Mouse (Mus musculus) cerebellum, adult 11-12 months (tissue): ENCODE data around the gene Entpd1.
A peak's percentile ranks its signal among the peaks of the same experiment; 100 is the strongest.

ENCODE experiments used
- DNase-seq: peaks from one replicate; pipeline ENCODE4 v3.0.0; 2022

Entpd1 gene

GRCm38 (mm10) chr19:40630096-40630495, 17.9 kb downstream of the Entpd1 start:
- DNase-seq = no peak

- no peak for DNase-seq
Observed at GRCm38 (mm10) chr19:40630606-40631005, 18.4 kb downstream of the Entpd1 start.

GRCm38 (mm10) chr19:40632193-40632592, 20.0 kb downstream of the Entpd1 start:
- no peak for DNase-seq

GRCm38 (mm10) chr19:40632668-40633067, 20.5 kb downstream of the Entpd1 start:
- DNase-seq = peak; percentile 11

GRCm38 (mm10) chr19:40633144-40633543, 21.0 kb downstream of the Entpd1 start:
- no peak for DNase-seq

GRCm38 (mm10) chr19:40637091-40637490, 24.9 kb downstream of the Entpd1 start:
- no peak for DNase-seq

- no peak for DNase-seq
Observed at GRCm38 (mm10) chr19:40637601-40638000, 25.4 kb downstream of the Entpd1 start.

GRCm38 (mm10) chr19:40638582-40638981, 26.4 kb downstream of the Entpd1 start:
- DNase-seq = no peak

GRCm38 (mm10) chr19:40639729-40640304, 27.7 kb downstream of the Entpd1 start:
- no peak for DNase-seq

GRCm38 (mm10) chr19:40640799-40641198, 28.6 kb downstream of the Entpd1 start:
- no peak for DNase-seq

- no peak for DNase-seq
Observed at GRCm38 (mm10) chr19:40643846-40644245, 31.7 kb downstream of the Entpd1 start.

GRCm38 (mm10) chr19:40646379-40646778, 34.2 kb downstream of the Entpd1 start:
- DNase-seq = no peak

- DNase-seq = no peak
Observed at GRCm38 (mm10) chr19:40647319-40648158, 35.4 kb downstream of the Entpd1 start.

GRCm38 (mm10) chr19:40650090-40650489, 37.9 kb downstream of the Entpd1 start:
- no peak for DNase-seq

GRCm38 (mm10) chr19:40656207-40656606, 44.0 kb downstream of the Entpd1 start:
- DNase-seq = no peak

GRCm38 (mm10) chr19:40658281-40658680, 46.1 kb downstream of the Entpd1 start:
- DNase-seq = no peak

- no peak for DNase-seq
Observed at GRCm38 (mm10) chr19:40658935-40659334, 46.8 kb downstream of the Entpd1 start.

GRCm38 (mm10) chr19:40659651-40660478, 47.7 kb downstream of the Entpd1 start:
- DNase-seq = no peak

GRCm38 (mm10) chr19:40660510-40660909, 48.3 kb downstream of the Entpd1 start:
- DNase-seq = no peak

GRCm38 (mm10) chr19:40661108-40661507, 48.9 kb downstream of the Entpd1 start:
- no peak for DNase-seq

- no peak for DNase-seq
Observed at GRCm38 (mm10) chr19:40661874-40662273, 49.7 kb downstream of the Entpd1 start.

GRCm38 (mm10) chr19:40662727-40663126, 50.6 kb downstream of the Entpd1 start:
- DNase-seq = no peak

GRCm38 (mm10) chr19:40665778-40666177, 53.6 kb downstream of the Entpd1 start:
- DNase-seq = no peak

- no peak for DNase-seq
Observed at GRCm38 (mm10) chr19:40667111-40667510, 54.9 kb downstream of the Entpd1 start.
